Mouse (Mus musculus) ES-Bruce4 (cell line): ENCODE measurements at regions not wholly inside any gene's neighbourhood (a gene's known extent, or its start where the extent isn't known, plus 50 kb on each side); places are given as distances from the start of the nearest gene placed in this dataset.

Experiments
- CTCF ChIP-seq: IDR thresholded peaks from one replicate; pipeline ENCODE4 v1.8.1; 2011; ENCODE audit warnings: low read depth, low read length
- POLR2A ChIP-seq: IDR thresholded peaks from one replicate; pipeline ENCODE4 v1.8.1; 2011; ENCODE audit warnings: low read length; ENCODE audit not compliant: insufficient read depth

DNA sequence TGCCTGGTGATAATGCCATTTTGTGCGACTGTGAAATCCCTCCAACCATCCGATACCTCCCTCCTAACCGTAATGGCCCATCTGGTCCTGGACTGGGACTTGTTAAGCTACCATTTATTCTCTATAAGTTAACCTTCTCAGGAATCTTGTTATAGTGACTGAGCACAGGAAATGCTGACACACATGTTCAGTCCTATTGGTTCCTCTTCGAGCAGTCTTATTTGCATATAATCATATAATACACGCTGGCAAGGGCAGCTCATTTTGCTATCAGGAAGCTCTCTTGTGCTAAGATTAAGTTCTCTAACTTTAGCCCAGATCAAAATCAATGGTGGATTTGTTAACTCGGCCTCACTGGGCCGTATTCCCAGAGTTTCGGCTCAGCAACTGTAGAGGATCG lies 206.1 kb upstream of the Il12b start:
- TF ChIP-seq CTCF (no peak), POLR2A (no peak)
